Mouse (Mus musculus): Measurements from ENCODE around the gene Rgp1.

DNA sequence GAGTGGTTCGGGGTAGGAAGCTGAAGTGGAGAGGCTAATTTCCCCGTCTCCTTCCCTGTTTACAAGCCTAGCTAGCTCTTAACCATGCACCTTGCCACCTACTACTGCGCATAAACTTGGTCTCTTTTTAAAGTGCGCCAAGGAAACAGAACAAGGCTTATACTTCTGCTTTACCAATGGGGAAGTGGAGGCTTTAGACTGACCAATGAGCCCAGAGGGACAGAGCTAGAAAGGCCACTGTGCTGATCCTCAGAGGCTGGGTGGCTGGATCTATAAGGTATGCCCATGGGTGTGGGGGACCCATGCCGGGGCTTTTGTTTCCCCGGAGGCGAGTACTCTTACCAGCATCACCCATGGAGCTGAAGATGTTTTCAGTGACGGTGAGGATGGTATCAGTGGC, 31.4 kb upstream of the Rgp1 start:
- no peak for TF ChIP-seq POLR2A (IDR thresholded peaks at IDR 0.05; ENCODE audit: control insufficient read depth, extremely low read depth, insufficient read depth, low read length, poor library complexity)
- TF ChIP-seq CTCF (IDR thresholded peaks at IDR 0.05; ENCODE audit: borderline replicate concordance, control insufficient read depth, extremely low read depth, insufficient read depth, low read length, poor library complexity), result no peak
